Mouse (Mus musculus): ENCODE results near the gene Rab3d. TPM values are rescaled to one million over a fixed set of nuclear protein-coding genes. Genes with fewer than 3 reads are reported as not detected.
A peak's percentile ranks its signal among the peaks of the same experiment; 100 is the strongest.
"Not testable (repeated sequence)": the region's sequence is repeated elsewhere in the genome, so short reads cannot be mapped to it uniquely, and the experiment has no call there.

Rab3d gene
- total RNA-seq, 2 experiments from 2014 or later = 36.7 to 92.7 TPM

DNA sequence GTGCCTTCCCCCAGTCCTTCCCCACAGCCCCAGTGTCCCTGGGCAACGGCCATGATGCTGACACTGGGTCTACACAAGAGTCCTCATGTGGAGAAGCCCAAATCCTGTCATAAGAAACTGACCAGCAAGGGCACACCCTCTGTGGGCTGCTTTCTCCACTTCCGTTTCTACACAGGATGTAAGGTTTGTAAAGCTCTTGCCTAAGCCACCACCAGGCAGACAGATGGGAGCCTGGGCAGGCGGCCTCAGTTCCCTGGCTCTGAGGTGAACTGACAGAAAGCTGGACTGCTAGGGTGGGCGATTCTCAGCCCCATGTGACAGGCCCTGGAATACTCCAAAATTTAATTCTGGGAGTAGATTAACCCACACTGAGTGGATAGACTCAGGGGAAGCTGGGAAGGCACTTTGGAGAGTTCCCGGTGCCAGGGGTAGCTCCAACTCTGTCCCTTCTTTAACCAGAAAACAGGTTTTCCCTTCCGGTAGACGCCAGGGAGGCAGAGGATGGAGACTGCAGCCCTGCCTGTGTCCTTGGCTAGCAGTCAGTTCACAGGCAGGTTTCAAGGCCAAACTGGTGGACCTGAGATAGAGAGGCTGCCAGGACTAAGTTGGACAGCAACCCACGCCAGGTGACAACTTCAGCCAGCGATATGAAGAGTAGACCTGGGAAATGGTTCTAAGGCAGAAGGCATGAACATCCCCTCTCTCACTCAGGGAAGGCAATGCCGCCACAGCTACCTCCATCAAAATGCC is 8.3 kb downstream of the Rab3d start:
- peak; percentile 95 for ATAC-seq (ENCODE audit: poor library complexity, severe bottlenecking)

DNA sequence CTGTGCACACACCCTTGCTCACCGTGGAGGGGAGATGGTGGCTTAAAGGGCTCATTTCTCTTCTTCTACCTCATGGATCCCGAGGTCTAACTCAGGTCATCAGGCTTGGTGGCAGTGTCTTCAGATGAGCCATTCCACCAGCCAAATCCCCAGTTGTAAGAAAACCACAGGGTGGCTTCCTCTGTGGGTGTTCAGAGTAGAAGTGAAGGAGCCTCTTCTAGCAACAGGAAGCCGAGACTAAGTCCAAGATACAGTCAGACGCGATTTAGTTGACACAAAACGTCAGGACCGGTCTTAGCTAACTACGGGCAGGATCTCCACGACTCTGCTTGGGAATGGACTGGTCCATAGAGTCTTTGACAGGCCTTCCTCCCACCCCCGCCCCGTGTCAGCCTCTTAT is 9.8 kb downstream of the Rab3d start:
- ATAC-seq (ENCODE audit: poor library complexity, severe bottlenecking) = 0 out of 2 replicates have a peak, but pooled peaks have one; percentile 16

DNA sequence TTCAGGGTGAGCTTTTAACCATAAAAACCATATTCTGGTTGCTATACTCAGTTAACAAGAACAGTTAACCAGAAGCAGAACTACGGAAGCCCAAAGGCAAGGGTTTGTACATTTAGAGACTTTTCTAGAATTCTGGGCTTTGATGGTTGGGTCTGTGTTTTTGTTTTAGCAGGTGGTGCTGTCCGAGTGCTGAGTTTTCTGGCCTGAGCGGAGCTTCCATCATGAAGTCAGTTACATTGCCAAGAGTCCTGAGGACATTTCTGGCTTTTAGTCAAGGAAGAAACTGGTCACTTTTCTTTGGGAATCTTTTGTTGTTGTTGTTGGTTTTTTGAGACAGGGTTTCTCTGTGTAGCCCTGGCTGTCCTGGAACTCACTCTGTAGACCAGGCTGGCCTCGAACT is 14.0 kb downstream of the Rab3d start:
- no peak for ATAC-seq (ENCODE audit: poor library complexity, severe bottlenecking)

DNA sequence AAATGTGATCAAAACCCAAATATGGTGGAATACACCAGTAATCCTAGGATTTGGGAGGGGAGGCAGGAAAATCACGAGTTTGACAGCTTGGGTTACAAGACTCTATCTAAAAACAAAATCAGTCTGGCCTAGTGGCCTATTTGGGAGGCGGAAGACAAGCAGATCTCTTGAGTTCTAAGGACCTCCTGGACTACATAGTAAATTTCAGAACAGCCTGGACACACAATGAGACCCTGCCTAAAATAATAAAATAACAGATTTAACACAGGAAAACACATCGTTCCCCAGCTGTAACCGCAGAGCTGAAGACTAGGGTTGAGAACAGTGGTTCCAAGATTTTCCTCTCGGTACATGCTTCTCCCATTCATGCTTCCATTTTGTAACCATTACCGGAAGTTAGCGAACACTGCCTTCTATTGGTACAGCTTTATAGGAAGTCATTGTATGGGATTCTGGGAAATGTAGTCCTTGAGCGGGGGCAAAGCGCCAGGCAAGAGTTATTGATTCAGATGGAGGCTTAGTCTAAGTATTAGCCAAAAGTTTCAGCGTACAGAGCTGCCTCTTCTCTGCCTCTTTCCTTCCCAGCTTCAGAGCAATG is 16.7 kb downstream of the Rab3d start:
- peak; percentile 97 for ATAC-seq (ENCODE audit: poor library complexity, severe bottlenecking)

DNA sequence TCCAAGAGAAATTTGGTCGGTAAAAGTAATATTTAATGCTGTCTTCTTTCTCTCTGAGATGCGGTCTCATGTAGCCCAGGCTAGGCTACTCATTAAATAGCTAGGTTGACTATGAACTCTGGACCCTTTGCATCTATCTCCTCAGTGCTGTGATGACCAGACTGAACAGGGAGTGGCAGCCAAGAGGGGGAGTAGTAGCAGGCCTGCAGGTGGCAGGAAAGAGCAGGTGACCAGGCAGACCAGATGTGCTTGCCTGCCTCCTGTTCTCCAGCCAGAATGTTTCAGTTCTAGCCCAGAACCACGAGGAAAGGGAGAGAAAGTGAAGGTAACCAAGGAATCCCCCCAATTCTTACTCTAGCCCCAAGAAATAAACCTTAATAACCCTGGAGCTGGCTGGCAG is 28.8 kb downstream of the Rab3d start:
- ATAC-seq (ENCODE audit: poor library complexity, severe bottlenecking) = peak; percentile 70

DNA sequence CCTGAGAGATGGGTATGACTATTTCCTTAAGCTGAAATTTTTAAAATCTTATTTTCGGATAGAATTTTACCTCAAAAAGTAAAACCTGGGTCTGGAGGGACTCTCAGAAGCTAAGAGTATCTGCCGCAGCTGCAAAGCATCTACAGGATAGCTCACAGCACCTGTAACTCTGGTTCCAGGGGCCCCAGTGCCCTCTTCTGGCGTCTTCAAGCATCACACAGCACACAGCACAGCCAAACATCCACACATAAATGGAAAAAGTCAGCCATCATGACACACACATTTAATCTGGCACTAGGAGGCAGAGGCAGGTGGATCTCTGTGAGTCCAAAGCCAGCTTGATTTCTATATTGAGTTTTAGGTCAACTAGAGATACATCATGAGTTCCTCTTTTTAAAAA is 41.4 kb downstream of the Rab3d start:
- ATAC-seq (ENCODE audit: poor library complexity, severe bottlenecking) = no peak

DNA sequence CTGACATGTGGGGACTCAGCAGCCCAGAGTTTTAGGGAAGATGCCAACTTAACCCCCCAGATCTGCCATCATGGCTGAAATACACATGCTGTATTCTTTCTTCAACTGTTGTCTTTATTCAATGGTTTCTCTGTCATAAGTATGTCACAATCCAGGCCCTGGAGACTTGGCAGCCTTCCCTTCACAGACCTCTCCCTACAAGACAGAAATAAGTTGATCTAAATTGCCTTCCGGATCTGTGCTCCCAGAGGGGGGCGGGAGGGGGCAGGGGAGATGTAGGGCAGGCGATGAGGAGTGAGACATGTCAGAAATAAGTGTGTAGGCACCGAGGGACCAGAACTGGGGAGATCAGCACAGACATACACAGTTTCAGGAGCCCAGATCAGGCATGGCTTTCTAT is 45.8 kb downstream of the Rab3d start:
- ATAC-seq (ENCODE audit: poor library complexity, severe bottlenecking) = no peak

DNA sequence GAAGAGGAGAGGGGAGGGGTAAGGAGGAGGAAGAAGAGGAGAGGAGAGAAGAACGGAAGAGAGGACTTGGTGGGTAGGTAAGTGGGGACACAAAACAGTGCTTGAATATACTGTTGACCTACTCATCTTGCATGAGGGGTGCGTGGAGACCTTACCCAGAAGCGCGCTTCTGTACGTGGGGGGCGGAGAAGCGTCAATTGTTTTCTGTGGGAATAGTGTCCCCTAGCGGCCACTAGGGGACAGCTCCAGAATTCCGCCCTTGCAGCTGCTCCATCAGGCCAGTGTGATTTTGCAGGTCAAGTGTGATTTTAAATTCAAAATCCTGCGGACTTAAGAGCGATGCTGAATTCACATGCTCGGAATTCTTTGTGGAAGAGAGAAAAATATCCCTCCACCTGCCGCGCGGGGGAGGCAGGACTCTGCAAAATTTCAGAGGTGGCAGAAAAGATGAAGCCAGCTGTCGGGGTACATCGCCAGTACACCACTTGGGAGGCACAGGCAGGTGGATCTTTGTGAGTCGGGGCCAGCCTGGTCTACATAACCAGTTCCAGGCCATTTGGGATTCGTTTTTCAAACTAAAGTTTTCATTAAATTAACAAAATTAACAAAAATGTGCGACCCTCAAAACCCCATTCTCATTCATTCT is 47.0 kb downstream of the Rab3d start:
- ATAC-seq (ENCODE audit: poor library complexity, severe bottlenecking) = peak; percentile 67

DNA sequence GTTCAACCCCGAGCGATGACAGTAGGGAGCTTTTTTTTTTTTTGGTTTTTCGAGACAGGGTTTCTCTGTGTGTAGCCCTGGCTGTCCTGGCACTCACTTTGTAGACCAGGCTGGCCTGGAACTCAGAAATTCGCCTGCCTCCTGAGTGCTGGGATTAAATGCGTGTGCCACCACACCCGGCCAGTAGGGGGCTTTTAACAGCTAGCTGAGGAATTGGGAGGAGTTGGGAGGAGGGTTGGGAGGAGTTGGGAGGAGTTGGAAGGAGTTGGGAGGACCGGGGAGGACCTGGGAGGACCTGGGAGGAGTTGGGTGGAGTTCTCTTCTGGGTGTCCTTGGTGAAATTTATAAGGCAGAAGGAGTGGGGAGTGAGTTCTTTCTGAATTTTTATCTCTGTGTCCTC is 48.7 kb downstream of the Rab3d start:
- not testable (repeated sequence) for ATAC-seq (ENCODE audit: poor library complexity, severe bottlenecking)

DNA sequence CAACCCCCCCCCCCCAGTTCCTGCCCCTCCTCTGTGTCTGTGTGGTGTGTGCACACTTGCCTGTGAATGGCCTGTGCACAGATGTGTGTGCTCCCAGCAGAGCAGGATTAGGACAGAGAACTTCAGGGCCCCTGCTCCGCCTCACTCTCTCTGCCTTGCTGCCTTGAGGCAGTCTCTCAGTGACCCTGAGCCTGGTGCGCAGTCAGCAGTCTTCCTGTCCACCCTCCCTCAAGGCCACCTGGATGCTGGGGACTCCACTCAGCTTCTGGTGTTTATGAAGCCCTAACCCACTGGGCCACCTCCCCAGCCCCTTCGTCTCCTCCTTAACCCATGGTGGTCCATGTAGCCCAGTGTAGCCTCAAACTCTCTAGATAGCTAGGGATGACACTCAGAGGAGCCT is 50.3 kb downstream of the Rab3d start:
- ATAC-seq (ENCODE audit: poor library complexity, severe bottlenecking) = no peak

DNA sequence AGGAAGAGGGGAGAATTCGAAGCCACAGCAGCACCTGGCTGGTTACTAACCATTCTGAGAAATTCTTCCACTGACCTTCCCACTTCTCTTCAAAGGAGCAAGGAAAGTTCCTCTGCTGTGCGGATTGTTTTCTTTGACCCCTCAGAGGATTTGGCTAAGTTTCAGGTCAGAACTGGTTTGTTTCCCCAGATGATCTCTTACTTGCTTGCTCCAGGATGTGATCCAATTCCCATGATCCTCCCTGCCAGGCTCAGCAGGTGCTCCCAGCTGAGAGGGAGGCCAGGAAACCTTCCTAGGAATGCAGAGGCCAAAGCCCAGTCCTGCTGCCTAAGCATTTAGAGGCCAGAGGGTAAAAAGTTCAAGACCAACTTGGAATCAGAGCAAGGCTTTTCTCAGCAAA is 51.4 kb downstream of the Rab3d start:
- ATAC-seq (ENCODE audit: poor library complexity, severe bottlenecking) = no peak

DNA sequence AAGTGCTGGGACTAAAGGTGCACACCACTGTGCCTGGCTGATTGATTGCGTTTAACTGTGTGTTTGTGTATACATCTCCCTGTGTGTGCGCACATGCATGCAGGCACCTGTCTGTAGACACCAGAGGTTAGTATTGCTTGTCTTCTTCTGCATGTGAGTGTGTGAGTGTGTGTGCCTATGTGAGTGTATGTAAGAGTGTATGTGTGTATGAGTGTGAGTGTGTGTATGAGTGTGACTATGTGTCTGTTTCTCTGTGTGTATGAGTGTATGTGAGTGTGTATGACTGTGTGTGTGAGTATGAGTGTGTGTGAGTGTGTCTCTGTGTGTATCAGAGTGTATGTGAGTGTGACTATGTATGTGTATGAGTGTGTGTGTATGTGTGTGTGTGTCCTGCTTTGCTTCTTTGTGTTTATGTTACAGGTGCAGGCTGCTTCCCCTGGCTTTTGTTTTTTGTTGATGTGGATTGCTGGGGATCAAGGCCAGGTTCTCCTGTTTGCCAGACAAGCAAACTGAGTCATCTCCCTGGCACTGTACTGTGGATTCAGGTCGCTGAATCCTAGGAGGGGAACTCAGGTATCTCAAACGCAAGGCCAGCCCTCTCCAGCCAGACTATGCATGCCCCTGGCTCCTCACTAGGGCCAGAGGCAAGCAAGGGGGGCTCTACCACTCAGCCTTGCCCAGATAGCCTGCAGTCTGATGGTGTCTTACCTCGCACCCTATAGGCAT is 52.2 kb downstream of the Rab3d start:
- no peak for ATAC-seq (ENCODE audit: poor library complexity, severe bottlenecking)

DNA sequence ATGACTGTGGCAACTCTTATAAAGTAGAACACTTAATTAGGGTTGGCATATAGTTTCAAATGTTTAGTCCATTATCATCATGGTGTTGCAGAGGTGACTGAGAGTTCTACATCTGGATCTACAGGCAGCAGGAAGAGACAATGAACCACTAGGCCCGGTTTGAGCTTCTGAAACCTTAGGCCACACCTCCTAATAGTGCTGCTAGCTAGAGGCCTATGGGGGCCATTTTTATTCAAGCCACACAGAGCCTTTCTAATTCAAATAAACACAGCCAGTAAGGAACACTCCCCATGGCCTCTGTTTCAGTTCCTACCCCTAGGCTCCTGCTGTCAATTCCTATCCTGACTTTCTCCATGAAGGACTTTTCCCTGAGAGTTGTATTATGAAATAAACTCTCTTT is 55.8 kb downstream of the Rab3d start:
- ATAC-seq (ENCODE audit: poor library complexity, severe bottlenecking) = no peak

DNA sequence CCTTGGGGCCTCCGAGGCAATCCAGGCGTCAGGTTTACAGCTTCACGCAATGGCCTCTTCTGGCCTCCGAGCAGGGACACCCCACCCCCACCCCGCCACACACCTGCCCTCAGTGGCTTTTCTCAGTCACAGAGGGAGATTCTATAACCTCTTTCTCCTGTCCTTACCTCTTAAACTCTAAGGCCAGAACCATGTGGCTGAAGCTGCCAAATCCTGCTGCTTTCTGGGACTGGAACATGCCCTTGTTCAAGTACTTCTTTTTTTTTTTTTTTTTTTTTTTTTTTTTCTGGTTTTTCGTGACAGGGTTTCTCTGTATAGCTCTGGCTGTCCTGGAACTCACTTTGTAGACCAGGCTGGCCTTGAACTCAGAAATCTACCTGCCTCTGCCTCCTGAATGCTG is 57.6 kb downstream of the Rab3d start:
- ATAC-seq (ENCODE audit: poor library complexity, severe bottlenecking) = not testable (repeated sequence)

DNA sequence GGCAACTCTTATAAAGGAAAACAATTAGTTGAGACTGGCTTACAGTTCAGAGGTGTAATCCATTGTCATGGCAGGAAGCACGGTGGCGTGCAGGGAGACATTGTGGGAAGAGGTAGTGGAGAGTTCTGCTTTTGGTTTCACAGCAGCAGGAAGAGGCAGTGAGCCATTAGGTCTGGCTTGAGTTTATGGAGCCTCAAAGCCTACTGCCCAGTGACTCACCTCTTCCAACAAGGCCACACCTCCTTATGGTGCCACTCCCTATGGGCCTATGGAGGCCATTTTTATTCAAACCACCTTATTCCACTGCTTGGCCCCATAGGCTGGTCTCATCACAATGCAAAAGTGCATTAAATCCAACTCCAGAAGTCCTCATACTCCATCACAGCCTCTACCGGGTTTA is 58.4 kb downstream of the Rab3d start:
- peak; percentile 54 for ATAC-seq (ENCODE audit: poor library complexity, severe bottlenecking)

DNA sequence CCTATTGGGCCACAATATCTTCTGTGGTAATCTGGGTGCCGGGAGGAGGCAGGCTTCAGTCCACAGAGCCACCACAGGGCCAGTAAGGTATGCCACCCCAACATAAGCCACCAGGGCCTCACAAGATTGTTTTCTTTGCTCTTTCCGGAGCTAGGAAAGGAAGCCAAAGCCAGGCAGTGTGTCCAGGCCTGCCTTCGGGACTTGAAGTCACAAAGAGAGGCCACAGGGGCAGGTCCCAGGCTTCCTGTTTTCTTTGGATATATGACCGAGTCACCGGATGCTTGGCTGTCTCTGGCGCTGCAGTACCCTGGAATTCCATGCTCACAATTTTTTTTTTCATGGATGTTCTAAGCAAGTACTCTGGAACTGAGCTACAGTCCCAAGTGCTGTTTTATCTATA is 59.9 kb downstream of the Rab3d start:
- ATAC-seq (ENCODE audit: poor library complexity, severe bottlenecking) = no peak

DNA sequence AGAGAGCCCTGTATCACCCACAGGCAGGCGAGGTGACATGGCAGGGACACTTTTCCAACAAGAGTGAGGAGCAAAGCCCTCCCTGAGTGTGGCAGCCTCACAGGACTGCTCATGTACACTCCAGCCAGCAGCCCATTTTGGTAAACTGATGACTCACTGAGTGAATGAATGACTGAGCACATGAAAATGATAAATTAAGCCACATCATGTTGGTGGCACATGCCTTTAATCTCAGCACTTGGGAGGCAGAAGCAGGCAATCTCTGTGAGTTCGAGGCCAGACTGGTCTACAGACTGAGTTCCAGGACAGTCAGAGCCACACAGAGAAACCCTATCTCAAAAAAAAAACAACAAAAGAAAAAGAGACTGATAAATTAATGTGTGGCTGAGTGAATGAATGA is 60.5 kb downstream of the Rab3d start:
- ATAC-seq (ENCODE audit: poor library complexity, severe bottlenecking) = no peak

Measured in megakaryocyte, adult 5-6 weeks (primary cell).